16 mouse cellular contexts compared by ENCODE assay signal in genomic region chr5:98446771-98447462, GRCm38 (mm10).
"Had no signal": no experiment of that assay in that cellular context is flagged by ENCODE, and none has a peak within 500 bp of the region (broad histone marks: within the 10 kb centered on the region; RNA-seq: fewer than 3 reads in every experiment).

No protein-coding gene starts in this region.

- H3K27me3 ChIP-seq: hindbrain, embryonic 15.5 days; limb, embryonic 13.5 days; neural tube, embryonic 15.5 days had no signal

- H3K4me2 ChIP-seq: hindbrain, embryonic 15.5 days; limb, embryonic 13.5 days; neural tube, embryonic 15.5 days had no signal

- H3K9ac ChIP-seq: hindbrain, embryonic 15.5 days; limb, embryonic 13.5 days; liver, embryonic 14.5 days; neural tube, embryonic 15.5 days had no signal

- H3K36me3 ChIP-seq: hindbrain, embryonic 15.5 days; limb, embryonic 13.5 days; midbrain, embryonic 10.5 days; neural tube, embryonic 15.5 days had no signal

- H3K4me1 ChIP-seq: hindbrain, embryonic 15.5 days; limb, embryonic 13.5 days; midbrain, embryonic 10.5 days; neural tube, embryonic 15.5 days had no signal

- H3K4me3 ChIP-seq: hindbrain, embryonic 15.5 days; layer of hippocampus, adult 2 months; limb, embryonic 13.5 days; midbrain, embryonic 10.5 days; myocyte; neural tube, embryonic 15.5 days had no signal

- H3K9me3 ChIP-seq: hindbrain, embryonic 15.5 days; limb, embryonic 13.5 days; midbrain, embryonic 10.5 days; neural tube, embryonic 15.5 days had no signal

- H3K27ac ChIP-seq: hindbrain, embryonic 15.5 days; layer of hippocampus, adult 2 months; limb, embryonic 13.5 days; liver, embryonic 14.5 days; midbrain, embryonic 10.5 days; neural tube, embryonic 15.5 days had no signal

- ATAC-seq: lung, postnatal 0 days had no signal

- DNase-seq: kidney, postnatal 36 days; left cerebral cortex, postnatal 4 days; lung, adult 18-20 months; lung, postnatal 4 days; midbrain, embryonic 14.5 days; right cerebral cortex, postnatal 4 days; thymus, adult 2 months; thymus, postnatal 25 days had no signal
